Mouse (Mus musculus) mouse embryonic stem cell (cell line): ENCODE measurements around the gene Ltb.

ENCODE experiments used
- in situ Hi-C, 2 experiments: fragments of 300-500 bp; cut with MboI; formaldehyde crosslinking; loops; 1 replicate in 1 of 2; 3 replicates in 1 of 2; pipeline ENCODE4 v1.14.3; 2019 to 2020; ENCODE audit warnings: low sequenced_read_pairs in 2 of 2, low pct_unique_long_range_greater_than_20kb in 1 of 2, mixed read lengths in 1 of 2; ENCODE audit not compliant: unreplicated experiment in 1 of 2

Ltb gene

GRCm38 (mm10) chr17:35193881-35194843 lies at the start of gene Ltb:
Gene Ltb (plus strand): TSS chr17:35194439.
- in situ Hi-C loops, result no loop called here

- in situ Hi-C loops, result loop anchor here in 1 of 2 experiments (10.0 kb wide), 1 partner anchor 131 kb away; the partner anchor contains the start of gene Vwa7
Observed at GRCm38 (mm10) chr17:35146139-35146538, 48.1 kb upstream of the Ltb start.

DNA sequence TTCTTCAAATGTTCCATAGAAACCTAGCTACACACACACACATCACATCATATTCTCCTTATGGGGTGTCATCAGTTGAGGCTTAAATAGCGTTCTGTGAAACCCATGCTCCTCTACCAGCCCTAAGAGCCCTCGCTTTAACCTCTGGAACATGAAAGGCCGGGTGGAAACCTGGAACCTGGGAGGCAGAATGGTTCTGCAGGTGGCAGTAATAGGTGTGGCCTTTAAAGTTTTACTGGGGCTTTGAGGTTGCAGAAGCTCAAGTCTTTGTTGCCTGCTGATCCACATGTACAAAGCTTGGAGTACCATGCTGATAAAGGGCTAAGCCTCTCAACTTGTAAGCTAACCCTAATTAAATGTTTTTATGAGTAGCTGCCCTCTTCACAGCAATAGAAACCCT lies 46.9 kb upstream of the Ltb start:
- in situ Hi-C loops, result loop anchor here in 1 of 2 experiments (10.0 kb wide), 1 partner anchor 133 kb away; the partner anchor contains the start of gene Vwa7

DNA sequence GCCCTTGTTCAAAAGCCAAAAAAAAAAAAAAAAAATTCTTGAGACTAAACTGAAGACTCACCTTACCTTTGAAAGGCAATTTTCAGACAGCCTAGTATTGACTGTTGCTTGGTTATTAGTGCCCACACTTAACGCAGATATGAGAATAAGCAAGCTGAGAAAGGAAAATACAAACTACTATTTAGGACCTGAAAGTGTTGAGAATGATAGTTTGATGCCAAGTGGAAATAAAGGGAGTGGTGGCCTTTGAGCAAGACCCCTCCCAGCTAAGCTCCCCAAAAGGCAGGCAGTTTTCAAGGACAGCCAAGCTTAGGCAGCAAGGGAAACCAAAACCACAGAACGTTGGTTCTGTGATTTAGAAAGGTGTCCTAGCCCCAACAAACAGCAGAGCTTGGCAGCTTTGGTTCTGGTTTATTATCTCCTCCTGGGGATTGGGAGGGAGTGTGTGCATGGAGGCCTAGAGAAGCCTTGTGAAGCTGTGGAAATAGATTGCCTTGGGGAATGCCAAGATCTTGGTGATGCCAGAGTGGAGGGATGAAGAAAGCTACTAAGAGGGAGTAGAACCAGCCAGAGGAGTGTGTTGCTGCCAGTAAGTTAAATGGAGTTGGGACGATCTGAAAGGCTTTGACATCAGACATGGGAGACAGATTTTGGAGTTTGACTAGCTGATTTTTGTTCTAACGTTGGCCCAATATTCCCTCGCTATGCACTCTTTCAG lies 46.2 kb upstream of the Ltb start:
- in situ Hi-C loops, result loop anchor here in 1 of 2 experiments (10.0 kb wide), 1 partner anchor 133 kb away; the partner anchor contains the start of gene Vwa7

- in situ Hi-C loops, result no loop called here
Observed at GRCm38 (mm10) chr17:35152121-35152520, 42.1 kb upstream of the Ltb start.

GRCm38 (mm10) chr17:35153077-35153476 lies 41.2 kb upstream of the Ltb start:
- in situ Hi-C loops, result no loop called here

DNA sequence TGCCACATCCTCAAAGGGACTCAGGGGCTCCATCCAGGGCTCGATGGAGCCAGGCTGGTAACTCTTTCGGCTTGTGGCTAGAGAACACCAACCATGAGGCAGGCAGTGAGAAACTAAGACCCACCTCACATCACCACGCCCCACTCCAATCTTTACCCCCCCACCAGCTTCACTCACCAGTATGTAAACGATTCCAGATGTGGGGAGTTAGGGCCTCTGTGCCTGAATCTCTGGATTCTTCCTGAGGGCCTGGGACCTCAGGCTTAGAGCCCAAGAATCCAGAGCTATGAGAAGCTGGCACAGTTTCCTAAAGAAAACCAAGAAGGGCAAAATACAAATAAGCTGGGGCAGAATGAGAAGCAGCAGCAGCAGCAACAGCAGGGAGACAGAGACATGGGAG lies 40.3 kb upstream of the Ltb start:
- in situ Hi-C loops, result no loop called here

DNA sequence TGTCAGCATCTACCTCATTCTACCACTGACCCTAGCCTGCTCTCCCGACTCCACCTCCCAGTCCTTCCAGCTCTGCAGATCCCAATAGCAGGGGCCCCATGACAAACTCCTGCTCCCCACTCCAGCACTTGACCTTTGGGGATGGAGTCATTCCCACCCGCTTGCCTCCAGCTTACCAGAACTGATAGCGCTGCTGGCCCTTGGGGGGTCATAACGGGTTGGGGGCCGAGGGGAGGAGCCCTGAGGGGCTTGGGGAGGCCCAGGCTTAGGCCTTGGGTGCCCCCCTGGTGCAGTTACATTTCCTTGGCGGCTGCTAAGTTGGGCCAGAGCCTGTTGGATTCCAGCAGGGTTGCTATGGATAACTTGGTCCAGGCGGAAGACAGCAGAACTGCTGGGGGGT lies 39.6 kb upstream of the Ltb start:
- in situ Hi-C loops, result no loop called here

GRCm38 (mm10) chr17:35155451-35155850 lies 38.8 kb upstream of the Ltb start:
- in situ Hi-C loops, result no loop called here

DNA sequence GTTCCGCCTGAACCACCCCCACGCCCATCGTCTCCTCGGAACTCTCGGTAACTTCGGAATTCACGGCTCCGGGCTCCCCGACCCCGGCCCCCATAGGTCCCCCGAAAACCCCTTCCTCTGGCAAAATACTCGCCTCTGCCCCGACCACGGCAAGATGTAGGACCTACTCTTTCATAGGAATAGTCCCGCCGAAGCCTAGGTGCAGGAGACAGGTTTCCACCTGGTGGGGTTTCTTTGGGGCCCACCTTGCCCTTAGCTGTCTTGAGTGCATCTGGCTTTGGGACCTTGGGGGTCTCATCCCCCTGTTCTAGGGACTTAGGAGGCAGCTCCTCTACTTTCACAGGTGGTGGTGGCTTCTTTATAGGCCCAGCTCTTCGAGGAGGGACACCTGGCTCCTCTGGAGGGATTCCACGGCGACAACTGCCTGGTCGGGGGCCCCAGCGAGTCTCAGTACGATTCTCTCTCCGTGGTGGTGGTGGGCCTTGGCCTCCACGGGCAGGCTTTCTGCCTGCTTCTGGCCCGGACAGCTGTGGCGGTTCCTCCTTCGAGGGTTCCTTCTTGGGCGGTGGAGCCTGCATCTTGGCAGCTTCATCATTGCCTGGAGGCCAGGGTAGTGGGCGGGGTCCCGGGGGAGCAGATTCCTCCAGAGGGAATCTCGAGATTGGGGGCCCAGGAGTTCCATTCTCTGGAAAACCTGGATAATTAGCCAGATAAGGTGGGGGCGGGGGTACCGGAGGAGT lies 37.6 kb upstream of the Ltb start:
- in situ Hi-C loops, result no loop called here

DNA sequence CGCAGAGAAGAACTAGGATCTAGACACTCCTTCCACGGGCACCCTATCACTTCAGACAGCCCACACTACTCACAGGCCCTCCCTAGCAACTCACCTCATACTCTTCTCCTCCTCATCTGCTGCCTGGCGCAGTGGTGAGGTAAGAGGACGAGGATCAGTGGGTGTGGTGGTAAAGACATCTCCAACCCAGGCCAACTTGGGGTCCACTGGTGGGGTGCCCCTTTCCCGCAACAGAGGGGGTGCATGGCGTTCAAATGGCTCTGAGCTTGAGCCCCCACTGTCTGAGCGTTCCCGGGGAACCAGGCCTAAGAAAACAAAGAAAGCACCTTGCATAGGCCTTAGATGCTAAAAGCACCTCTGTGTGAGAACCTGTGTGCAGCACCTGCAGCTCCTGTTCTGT lies 37.0 kb upstream of the Ltb start:
- in situ Hi-C loops, result no loop called here

DNA sequence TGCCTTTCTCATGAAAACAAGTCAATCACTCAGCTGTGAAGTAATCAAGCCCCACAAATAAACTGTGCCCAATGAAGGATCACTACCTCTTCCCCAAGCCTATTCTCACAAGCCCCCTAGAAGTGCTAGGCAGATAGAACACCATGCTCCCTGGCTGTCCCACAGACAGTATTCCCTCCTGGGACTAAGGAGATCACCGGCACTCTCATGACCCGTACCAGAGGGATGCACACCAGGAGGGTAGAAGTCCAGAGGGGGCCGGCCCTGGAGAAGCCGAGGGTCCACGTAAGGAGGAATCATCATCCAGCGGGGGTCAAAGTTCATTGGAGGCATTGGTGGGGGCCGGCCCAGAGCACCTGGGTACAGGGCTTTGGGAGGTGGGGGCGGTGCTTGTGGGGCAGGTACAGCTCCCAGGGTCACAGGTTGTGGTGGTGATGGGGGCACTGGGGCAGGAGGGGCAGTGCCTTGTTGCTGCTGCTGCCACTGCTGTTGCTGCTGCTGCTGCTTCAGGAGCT lies 36.5 kb upstream of the Ltb start:
- in situ Hi-C loops, result no loop called here

DNA sequence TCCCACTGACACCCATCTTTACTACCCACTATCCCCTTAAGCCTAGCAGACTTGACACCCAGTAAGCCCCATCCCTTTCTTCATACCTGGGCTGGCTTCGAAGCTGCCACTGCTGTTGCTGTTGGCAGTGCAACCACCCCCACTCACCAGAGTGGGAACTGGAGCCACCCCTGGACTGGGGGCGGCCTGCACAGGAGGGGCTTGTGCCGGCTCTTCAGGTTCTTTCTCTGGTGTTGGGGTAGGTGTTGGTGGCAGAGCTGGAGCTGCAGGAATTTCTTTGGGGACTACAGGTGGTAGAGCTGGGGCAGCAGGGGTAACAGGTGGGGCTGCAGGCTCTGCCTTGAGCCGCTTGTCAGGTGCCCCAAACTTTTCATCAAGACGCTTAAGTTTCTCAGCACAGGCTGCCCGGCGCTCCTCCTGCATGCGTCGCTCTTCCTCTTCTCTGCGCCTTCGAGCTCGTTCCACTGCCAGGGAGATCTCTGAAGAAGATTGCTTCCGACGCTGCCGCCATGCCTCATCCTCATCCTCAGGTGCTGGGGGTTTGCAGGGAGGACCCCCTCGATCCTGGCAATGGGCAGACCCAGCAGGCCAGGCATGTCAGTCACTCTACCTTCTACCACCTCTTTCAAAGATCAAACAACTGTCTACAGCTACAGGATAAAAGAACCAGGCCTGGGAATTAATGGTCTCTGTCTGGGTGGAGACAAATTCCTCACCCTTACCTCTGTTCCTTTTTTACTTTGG lies 35.2 kb upstream of the Ltb start:
- in situ Hi-C loops, result no loop called here

- in situ Hi-C loops, result no loop called here
Observed at GRCm38 (mm10) chr17:35159638-35160037, 34.6 kb upstream of the Ltb start.

DNA sequence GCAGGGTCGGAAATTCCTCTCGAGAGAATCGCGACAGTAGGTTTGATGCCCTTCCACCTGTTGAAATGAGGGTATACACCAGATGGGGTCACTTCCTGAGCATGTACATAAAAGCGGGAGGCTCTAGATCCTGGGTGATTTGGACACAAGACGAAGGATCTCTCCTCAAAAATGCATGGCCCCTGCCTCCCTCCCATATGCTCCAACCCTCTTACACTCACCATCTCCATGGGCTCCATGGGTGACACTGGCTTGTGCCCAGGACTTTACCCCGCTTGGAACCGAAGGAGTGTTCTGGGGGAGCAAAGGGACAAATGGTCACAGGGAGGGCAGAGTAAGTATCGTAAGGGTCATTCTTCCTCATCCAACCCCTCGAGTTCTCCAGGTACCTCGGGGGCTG lies 32.8 kb upstream of the Ltb start:
- in situ Hi-C loops, result no loop called here

- in situ Hi-C loops, result no loop called here
Observed at GRCm38 (mm10) chr17:35162121-35162520, 32.1 kb upstream of the Ltb start.

DNA sequence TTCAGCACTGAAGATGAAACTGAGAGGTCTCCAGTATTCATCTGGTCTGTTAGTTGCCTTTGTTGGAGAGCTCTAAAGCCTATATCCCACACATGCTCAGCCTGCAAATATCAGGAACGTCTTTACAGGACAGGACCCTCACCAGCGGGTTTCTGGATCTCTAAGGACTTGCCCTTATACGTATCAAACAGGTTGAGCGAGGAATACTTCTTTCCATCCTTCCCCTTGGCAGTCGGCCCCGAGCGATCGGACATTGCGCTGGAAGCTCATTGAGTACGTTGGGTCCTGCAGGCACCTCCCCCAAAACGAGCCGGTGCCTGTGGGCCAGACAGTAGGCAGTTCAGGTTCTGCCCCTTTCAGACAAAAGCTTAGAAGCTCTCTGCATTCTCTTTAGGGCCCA lies 31.5 kb upstream of the Ltb start:
- in situ Hi-C loops, result no loop called here
